Mouse (Mus musculus) olfactory bulb, adult 2 months (tissue): ENCODE measurements around the gene Ube2e3.

Experiments used
- CTCF ChIP-seq: fragments of 200-500 bp; IDR thresholded peaks from 2 replicates; pipeline ENCODE4 v1.5.1; 2012; ENCODE audit warnings: low read depth, mild to moderate bottlenecking, low read length, moderate library complexity; ENCODE audit not compliant: insufficient read depth
- POLR2A ChIP-seq: fragments of 200-500 bp; IDR thresholded peaks from 2 replicates; pipeline ENCODE4 v1.6.1; 2012; ENCODE audit warnings: mild to moderate bottlenecking, low read depth, low read length, moderate library complexity; ENCODE audit not compliant: insufficient read depth

DNA sequence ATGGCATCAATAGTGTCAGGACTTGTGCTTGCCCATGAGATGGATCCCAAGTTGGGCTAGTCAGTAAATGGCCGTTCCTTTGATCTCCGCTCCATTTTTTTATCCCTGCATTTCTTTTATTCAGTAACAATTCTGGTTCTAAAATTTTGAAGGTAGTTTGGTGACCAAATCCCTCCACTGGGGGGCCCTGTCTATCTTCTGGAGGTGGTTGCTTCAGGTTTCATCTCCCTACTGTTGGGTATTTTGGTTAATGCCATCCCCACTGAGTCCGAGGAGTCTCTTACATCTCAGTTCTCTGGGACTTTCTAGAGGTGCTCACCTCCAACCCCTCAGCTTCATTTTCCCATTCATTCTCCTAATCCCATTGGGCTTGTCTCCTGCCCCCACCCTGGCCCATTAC is 38.0 kb upstream of the Ube2e3 start:
- TF ChIP-seq POLR2A (no peak), CTCF (no peak)
